ENCODE assay signal across 21 mouse cellular contexts in genomic region chr3:131521206-131521605, GRCm38 (mm10).
"Had no signal": no experiment of that assay in that cellular context is flagged by ENCODE, and none has a peak within 500 bp of the region (broad histone marks: within the 10 kb centered on the region; RNA-seq: fewer than 3 reads in every experiment).

No protein-coding gene starts in this region.

- H3K9ac ChIP-seq: heart, embryonic 12.5 days; hindbrain, embryonic 12.5 days; hindbrain, embryonic 14.5 days; limb, embryonic 12.5 days; liver, embryonic 13.5 days; liver, embryonic 15.5 days had no signal

- H3K36me3 ChIP-seq: heart, embryonic 10.5 days; heart, embryonic 12.5 days; hindbrain, embryonic 10.5 days; hindbrain, embryonic 12.5 days; limb, embryonic 10.5 days; limb, embryonic 12.5 days; liver, embryonic 13.5 days; liver, embryonic 15.5 days had no signal

- DNase-seq: gastrocnemius, postnatal 14 days; heart, adult 18-20 months; heart, postnatal 10 days; heart, postnatal 4 days; kidney, adult 18-20 months; kidney, adult 8-10 months; kidney, postnatal 10 days; kidney, postnatal 25 days; kidney, postnatal 4 days; liver; liver, embryonic 13.5 days had no signal

- H3K27ac ChIP-seq: heart, embryonic 10.5 days; hindbrain, embryonic 10.5 days; hindbrain, embryonic 12.5 days; hindbrain, embryonic 14.5 days; layer of hippocampus, adult 2 months; left cerebral cortex, adult 2 months; limb, embryonic 10.5 days; limb, embryonic 12.5 days; liver, embryonic 13.5 days; liver, embryonic 15.5 days had no signal

- H3K9me3 ChIP-seq: heart, embryonic 10.5 days; heart, embryonic 12.5 days; hindbrain, embryonic 10.5 days; hindbrain, embryonic 12.5 days; limb, embryonic 10.5 days; limb, embryonic 12.5 days; liver, embryonic 13.5 days; liver, embryonic 15.5 days had no signal

- H3K4me3 ChIP-seq: heart, embryonic 10.5 days; heart, embryonic 12.5 days; hindbrain, embryonic 10.5 days; hindbrain, embryonic 12.5 days; layer of hippocampus, adult 2 months; left cerebral cortex, adult 2 months; limb, embryonic 10.5 days; limb, embryonic 12.5 days; liver, embryonic 13.5 days; liver, embryonic 15.5 days had no signal

- H3K4me1 ChIP-seq: heart, embryonic 10.5 days; heart, embryonic 12.5 days; hindbrain, embryonic 10.5 days; hindbrain, embryonic 12.5 days; limb, embryonic 10.5 days; liver, embryonic 13.5 days; liver, embryonic 15.5 days had no signal
